Mouse (Mus musculus) C2C12 (cell line): ENCODE measurements around the gene Ankrd27.

Source experiments
- CEBPB ChIP-seq: IDR thresholded peaks from one replicate; pipeline ENCODE4 v1.6.1; 2011; ENCODE audit warnings: low read depth, mild to moderate bottlenecking, control low read depth, moderate library complexity
- CTCF ChIP-seq: IDR thresholded peaks from one replicate; pipeline ENCODE4 v1.5.1; 2011; ENCODE audit not compliant: control insufficient read depth, insufficient read depth, insufficient read length
- MYOG ChIP-seq: IDR thresholded peaks from one replicate; pipeline ENCODE4 v1.6.1; 2011; ENCODE audit not compliant: control insufficient read depth, insufficient read length; ENCODE audit errors: extremely low read depth

- no peak for TF ChIP-seq CTCF
- no peak for TF ChIP-seq CEBPB
- no peak for TF ChIP-seq MYOG
Observed at GRCm38 (mm10) chr7:35559838-35560237, 26.2 kb upstream of the Ankrd27 start.
